ENCODE assay signal across 8 mouse cellular contexts in genomic region chr8:83895894-83896293, GRCm38 (mm10). TPM values are rescaled to one million over a fixed set of nuclear protein-coding genes. Genes with fewer than 3 reads are reported as not detected.
DNase-seq lines count a peak whose midpoint lies in the region; ATAC-seq lines count a peak whose summit lies in the region.

No protein-coding gene starts in this region.

- no peak overlapping the region for H3K4me3 ChIP-seq in hindbrain, embryonic 11.5 days (ENCODE audit: low read depth, low read length)
- H3K4me3 ChIP-seq in hindbrain, embryonic 16.5 days (ENCODE audit: low read length), result no peak overlapping the region

- WGBS in hindbrain, embryonic 11.5 days, result 2% methylated on average over 5 of the region's 5 CpGs
- WGBS in hindbrain, embryonic 16.5 days, result 3% methylated on average over 5 of the region's 5 CpGs

- H3K27me3 ChIP-seq in hindbrain, embryonic 11.5 days (ENCODE audit: control insufficient read depth, insufficient read depth, low read length), result peaks cover 2% of the 10 kb centered on the region; the same call in 1 of the 2 replicates
- H3K27me3 ChIP-seq in hindbrain, embryonic 16.5 days (replicated peaks; ENCODE audit: control insufficient read depth, insufficient read depth, low read length), result peaks cover 3% of the 10 kb centered on the region

- H3K27ac ChIP-seq in hindbrain, embryonic 11.5 days (ENCODE audit: low read depth, low read length), result no peak overlapping the region
- no peak overlapping the region for H3K27ac ChIP-seq in hindbrain, embryonic 16.5 days (ENCODE audit: low read depth, low read length)

- 0 out of 2 replicates have a peak, but pooled peaks cover 2% of the 10 kb centered on the region for H3K4me1 ChIP-seq in hindbrain, embryonic 11.5 days (replicated peaks; ENCODE audit: control insufficient read depth, insufficient read depth, low read length)
- H3K4me1 ChIP-seq in hindbrain, embryonic 16.5 days (ENCODE audit: control insufficient read depth, insufficient read depth, low read depth, low read length), result peaks cover 14% of the 10 kb centered on the region

- no peak overlapping the region for H3K4me2 ChIP-seq in hindbrain, embryonic 11.5 days (replicated peaks; ENCODE audit: low read depth, low read length)
- H3K4me2 ChIP-seq in hindbrain, embryonic 16.5 days (ENCODE audit: low read length), result no peak overlapping the region

- no peak overlapping the region for H3K9ac ChIP-seq in hindbrain, embryonic 11.5 days (ENCODE audit: low read depth, low read length)
- H3K9ac ChIP-seq in hindbrain, embryonic 16.5 days (ENCODE audit: low read depth, low read length), result no peak overlapping the region

- H3K36me3 ChIP-seq in hindbrain, embryonic 11.5 days (ENCODE audit: control insufficient read depth, insufficient read depth, low read length), result no peaks in the 10 kb centered on the region
- no peaks in the 10 kb centered on the region for H3K36me3 ChIP-seq in hindbrain, embryonic 16.5 days (ENCODE audit: control insufficient read depth, insufficient read depth, low read length)

- no peak for ATAC-seq in hindbrain, embryonic 11.5 days (ENCODE audit: low FRiP score)
- no peak for ATAC-seq in hindbrain, embryonic 16.5 days
- peak; percentile 42 for ATAC-seq in CD4-positive, CD25-positive, alpha-beta regulatory T cell, adult 4 months
- peak; percentile 35 for ATAC-seq in activated CD4-positive, CD25-positive, alpha-beta regulatory T cell, adult 4 months
- 0 out of 2 replicates have a peak, but pooled peaks have one; percentile 37 for ATAC-seq in erythroblast, adult 5-6 weeks (replicated peaks; ENCODE audit: low FRiP score, poor library complexity, severe bottlenecking)

- peak; percentile 65 for DNase-seq in hindbrain, embryonic 11.5 days (ENCODE audit: low spot score)
- DNase-seq in lung, postnatal 25 days (ENCODE audit: low spot score), result peak; percentile 70
- no peak for DNase-seq in right cerebral cortex, postnatal 36 days (ENCODE audit: low spot score in 2 of 2)
- DNase-seq in right cerebral cortex, postnatal 25 days, result no peak

- no peaks in the 10 kb centered on the region for H3K9me3 ChIP-seq in hindbrain, embryonic 11.5 days (ENCODE audit: control insufficient read depth, low read length)
- H3K9me3 ChIP-seq in hindbrain, embryonic 16.5 days (ENCODE audit: control insufficient read depth, low read length), result no peaks in the 10 kb centered on the region

RNA-seq across cellular contexts. Expression of gene Adgrl1, which starts 4.0 kb away (rescaled TPM):
- 19.9 and 23.7 TPM in 2 replicates for polyA plus RNA-seq in hindbrain, embryonic 11.5 days (2014; fragmentation: Nextera tagmentation; extraction: Ambion mirVana)
- 50.9 and 53.0 TPM in 2 replicates for polyA plus RNA-seq in hindbrain, embryonic 16.5 days (2015; fragmentation: Nextera tagmentation; extraction: Ambion mirVana)
- 10 to 100 TPM in 1 of 2 experiments, 1 to 10 TPM in 1; 8.9 to 11.5 TPM for polyA plus RNA-seq in CD4-positive, CD25-positive, alpha-beta regulatory T cell, adult 4 months (2017; shearing (Covaris generic))
- polyA plus RNA-seq in activated CD4-positive, CD25-positive, alpha-beta regulatory T cell, adult 4 months (2017; shearing (Covaris generic)), result 10 to 100 TPM in 1 of 2 experiments, 1 to 10 TPM in 1; 9.3 to 11.0 TPM
- total RNA-seq in erythroblast, adult 5-6 weeks (2015; ENCODE audit: low replicate concordance), result 0.58 and 1.7 TPM in 2 replicates
- 0.09 and 0.14 TPM in 2 replicates for total RNA-seq in erythroblast, adult 5-6 weeks (2017; ENCODE audit: low replicate concordance)

RNA-seq across cellular contexts. Expression of gene Gm10644, which starts 59.1 kb away (rescaled TPM):
- polyA plus RNA-seq in hindbrain, embryonic 11.5 days (2014; fragmentation: Nextera tagmentation; extraction: Ambion mirVana), result 0.93 and 1.2 TPM in 2 replicates
- polyA plus RNA-seq in hindbrain, embryonic 16.5 days (2015; fragmentation: Nextera tagmentation; extraction: Ambion mirVana), result 0.97 and 0.98 TPM in 2 replicates
- polyA plus RNA-seq in CD4-positive, CD25-positive, alpha-beta regulatory T cell, adult 4 months (2017; shearing (Covaris generic)), result under 1 TPM; 0.20 to 0.92 TPM
- under 1 TPM; 0.24 to 0.66 TPM for polyA plus RNA-seq in activated CD4-positive, CD25-positive, alpha-beta regulatory T cell, adult 4 months (2017; shearing (Covaris generic))
- not detected in 2 replicates for total RNA-seq in erythroblast, adult 5-6 weeks (2015; ENCODE audit: low replicate concordance)
- not detected in 2 replicates for total RNA-seq in erythroblast, adult 5-6 weeks (2017; ENCODE audit: low replicate concordance)

RNA-seq across cellular contexts. Expression of gene Asf1b, which starts 59.4 kb away (rescaled TPM):
- 79.5 and 80.6 TPM in 2 replicates for polyA plus RNA-seq in hindbrain, embryonic 11.5 days (2014; fragmentation: Nextera tagmentation; extraction: Ambion mirVana)
- polyA plus RNA-seq in hindbrain, embryonic 16.5 days (2015; fragmentation: Nextera tagmentation; extraction: Ambion mirVana), result 9.8 and 14.6 TPM in 2 replicates
- 10 to 100 TPM; 22.3 to 45.2 TPM for polyA plus RNA-seq in CD4-positive, CD25-positive, alpha-beta regulatory T cell, adult 4 months (2017; shearing (Covaris generic))
- polyA plus RNA-seq in activated CD4-positive, CD25-positive, alpha-beta regulatory T cell, adult 4 months (2017; shearing (Covaris generic)), result 10 to 100 TPM; 69.0 to 76.6 TPM
- 23.1 and 32.4 TPM in 2 replicates for total RNA-seq in erythroblast, adult 5-6 weeks (2015; ENCODE audit: low replicate concordance)
- total RNA-seq in erythroblast, adult 5-6 weeks (2017; ENCODE audit: low replicate concordance), result 26.2 and 32.8 TPM in 2 replicates

Comparison
In these comparisons a context has a peak if more than half of its experiments do, and no peak if none do; other contexts are left out.
1. ATAC-seq: peak in CD4-positive, CD25-positive, alpha-beta regulatory T cell, adult 4 months (single experiment), activated CD4-positive, CD25-positive, alpha-beta regulatory T cell, adult 4 months (single experiment) and erythroblast, adult 5-6 weeks (single experiment); none in hindbrain, embryonic 11.5 days (single experiment) and hindbrain, embryonic 16.5 days (single experiment).
2. DNase-seq: peak in hindbrain, embryonic 11.5 days (single experiment) and lung, postnatal 25 days (single experiment); none in right cerebral cortex, postnatal 36 days (0 of 2) and right cerebral cortex, postnatal 25 days (single experiment).